Mouse (Mus musculus) thymus, postnatal 0 days (tissue): ENCODE data around the gene S100a13. TPM values are rescaled to one million over a fixed set of nuclear protein-coding genes. Genes with fewer than 3 reads are reported as not detected.

ENCODE experiments used
- DNase-seq: peaks from one replicate; pipeline ENCODE4 v3.0.0-alpha.2; 2015; ENCODE audit warnings: low spot score
- polyA plus RNA-seq: library from polyadenylated mRNA; unstranded; fragments of >200 nt; fragmentation: Nextera tagmentation; extraction: Ambion mirVana; gene quantifications from 2 replicates; pipeline ENCODE4 v1.2.1, GENCODE M21; 2015

The S100a13 gene
- polyA plus RNA-seq, 1 experiment from 2014 or later, result 146 TPM

DNA sequence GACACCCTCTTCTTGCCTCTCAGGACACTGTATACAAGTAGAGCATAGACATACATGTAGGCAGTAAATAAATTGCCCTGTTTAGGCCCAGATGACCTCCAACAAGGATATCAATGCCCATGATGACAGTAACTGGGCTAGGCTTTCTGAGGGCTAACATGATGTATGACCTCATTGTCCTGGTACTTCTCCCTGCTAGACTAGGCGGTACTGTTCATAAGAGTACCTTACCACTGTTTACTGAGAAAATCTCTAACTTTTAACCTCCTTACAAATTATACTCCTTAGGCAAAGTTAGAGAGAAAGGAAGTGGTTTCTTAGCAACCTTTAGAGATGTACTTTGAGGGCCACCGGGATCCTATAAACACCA lies 36.2 kb downstream of the S100a13 start:
- no peak for DNase-seq

DNA sequence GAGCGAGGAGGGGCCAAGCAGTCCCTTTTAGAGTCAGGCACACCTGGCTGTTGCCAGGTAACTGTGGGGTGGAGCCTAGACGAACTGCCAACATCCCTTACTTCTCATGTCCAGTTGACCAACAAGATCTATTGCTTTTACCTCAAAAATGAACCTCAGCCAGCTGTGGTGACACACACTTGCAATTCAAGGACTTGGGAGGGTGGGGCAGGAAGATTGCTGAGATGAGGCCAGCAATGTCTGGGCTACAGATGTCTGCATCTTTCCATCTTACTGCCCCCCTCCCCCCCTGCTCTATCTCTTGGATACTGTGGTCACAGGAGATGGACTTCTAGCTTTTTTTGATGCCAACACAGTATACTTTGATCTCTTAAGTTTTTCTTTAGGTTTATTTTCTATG lies 38.0 kb downstream of the S100a13 start:
- no peak for DNase-seq

DNA sequence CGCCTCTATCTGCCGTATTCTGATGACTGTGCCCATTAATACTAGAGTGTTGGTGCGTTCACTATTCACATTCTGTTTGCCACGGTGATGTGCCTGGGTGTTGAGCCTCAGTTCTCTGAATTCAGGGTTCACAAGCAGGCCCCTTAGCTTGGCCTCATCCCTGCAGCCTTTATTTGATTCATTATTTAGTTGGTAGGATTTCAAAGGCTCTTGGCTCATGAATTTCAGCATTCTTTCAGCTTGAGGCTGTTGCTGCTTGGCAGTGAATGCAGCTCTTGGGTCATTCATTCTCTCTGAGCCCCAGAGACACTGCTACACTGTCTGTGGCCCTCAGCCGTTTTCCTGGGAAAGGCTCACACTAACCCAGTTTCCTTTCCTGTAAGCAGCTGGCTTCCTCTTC lies 41.7 kb downstream of the S100a13 start:
- DNase-seq, result no peak

DNA sequence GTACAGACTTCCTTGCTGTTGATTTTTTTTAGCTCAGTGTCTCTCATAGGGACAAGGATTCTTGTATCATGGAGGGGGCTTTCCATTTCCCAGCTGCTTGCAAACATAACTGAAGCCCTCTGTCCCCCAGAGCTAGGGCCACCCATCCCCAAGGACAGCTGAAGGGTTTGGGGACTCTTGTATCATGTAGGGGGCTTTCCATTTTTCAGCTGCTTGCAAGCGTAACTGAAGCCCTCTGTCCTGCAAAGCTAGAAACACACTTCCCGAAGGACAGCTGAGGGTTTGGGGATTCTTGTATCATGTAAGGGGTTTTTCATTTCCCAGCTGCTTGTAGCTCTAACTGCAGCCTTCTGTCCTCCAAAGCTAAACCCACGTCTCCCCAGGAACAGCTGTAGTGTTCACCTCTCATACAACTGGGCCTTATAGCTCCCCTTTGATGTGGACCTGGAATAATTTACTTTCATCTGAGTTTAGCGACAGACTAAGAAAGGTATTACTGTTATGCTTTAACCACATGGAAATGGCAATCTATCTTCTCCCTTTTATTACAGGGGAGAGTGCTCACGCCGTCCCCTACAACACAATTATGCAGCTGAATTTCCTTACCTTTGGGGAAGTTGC lies 45.9 kb downstream of the S100a13 start, which contains the start of gene S100a3:
Gene S100a3 (plus strand): TSS at position 571 of the 621 bp plus-strand sequence.
- DNase-seq, result no peak

Other genes starting within 250 kb of the S100a13 start
- 9.4 TPM in 2 replicates for gene Dennd4b, start 249.2 kb upstream of the S100a13 start, polyA plus RNA-seq
- 10.1 and 14.1 TPM in 2 replicates for gene Gatad2b, start 221.3 kb upstream of the S100a13 start, polyA plus RNA-seq
- 5.2 and 5.7 TPM in 2 replicates for gene Slc27a3, start 124.5 kb upstream of the S100a13 start, polyA plus RNA-seq
- 14.5 and 15.7 TPM in 2 replicates for gene Ints3, start 80.8 kb upstream of the S100a13 start, polyA plus RNA-seq
- gene Npr1, start 48.6 kb upstream of the S100a13 start, polyA plus RNA-seq, result 2.5 and 2.6 TPM in 2 replicates
- gene Ilf2, start 38.3 kb upstream of the S100a13 start, polyA plus RNA-seq, result 137 and 146 TPM in 2 replicates
- gene Snapin, start 23.4 kb upstream of the S100a13 start, polyA plus RNA-seq, result 61.9 and 65.5 TPM in 2 replicates
- 162 and 169 TPM in 2 replicates for gene Chtop, start 4.9 kb upstream of the S100a13 start, polyA plus RNA-seq
- 46.7 and 50.4 TPM in 2 replicates for gene S100a1, start within 50 bp of the S100a13 start, polyA plus RNA-seq
- gene S100a14, start 12.4 kb downstream of the S100a13 start, polyA plus RNA-seq, result 43.5 and 47.3 TPM in 2 replicates
- gene S100a16, start 22.8 kb downstream of the S100a13 start, polyA plus RNA-seq, result 136 and 139 TPM in 2 replicates
- gene S100a3, start 46.1 kb downstream of the S100a13 start, polyA plus RNA-seq, result 9.9 and 11.5 TPM in 2 replicates
- 1.2 and 1.5 TPM in 2 replicates for gene S100a2, start 75.8 kb downstream of the S100a13 start, polyA plus RNA-seq
- not detected in 2 replicates for gene Gm42674, start 87.5 kb downstream of the S100a13 start, polyA plus RNA-seq
- gene S100a4, start 89.3 kb downstream of the S100a13 start, polyA plus RNA-seq, result 88.5 and 88.9 TPM in 2 replicates
- gene S100a5, start 94.1 kb downstream of the S100a13 start, polyA plus RNA-seq, result 0.51 and 1.2 TPM in 2 replicates
- gene S100a6, start 98.4 kb downstream of the S100a13 start, polyA plus RNA-seq, result 164 and 165 TPM in 2 replicates
- 0.28 and 0.38 TPM in 2 replicates for gene S100a7a, start 139.6 kb downstream of the S100a13 start, polyA plus RNA-seq
- gene S100a8, start 154.5 kb downstream of the S100a13 start, polyA plus RNA-seq, result 77.0 and 115 TPM in 2 replicates
- 26.1 and 50.1 TPM in 2 replicates for gene S100a9, start 181.3 kb downstream of the S100a13 start, polyA plus RNA-seq
- 0.13 and 0.16 TPM in 2 replicates for gene Pglyrp4, start 212.5 kb downstream of the S100a13 start, polyA plus RNA-seq